Mouse (Mus musculus) liver, postnatal 0 days (tissue): ENCODE results near the gene Lamc2.

Source experiments
- CTCF ChIP-seq: sonication (generic); IDR thresholded peaks from 2 replicates; pipeline ENCODE4 v1.5.1; 2016; ENCODE audit warnings: antibody characterized with exemption, low read depth
- EP300 ChIP-seq: IDR thresholded peaks from 2 replicates; pipeline ENCODE4 v1.6.1; 2016; ENCODE audit warnings: antibody characterized with exemption, low read depth, mild to moderate bottlenecking

DNA sequence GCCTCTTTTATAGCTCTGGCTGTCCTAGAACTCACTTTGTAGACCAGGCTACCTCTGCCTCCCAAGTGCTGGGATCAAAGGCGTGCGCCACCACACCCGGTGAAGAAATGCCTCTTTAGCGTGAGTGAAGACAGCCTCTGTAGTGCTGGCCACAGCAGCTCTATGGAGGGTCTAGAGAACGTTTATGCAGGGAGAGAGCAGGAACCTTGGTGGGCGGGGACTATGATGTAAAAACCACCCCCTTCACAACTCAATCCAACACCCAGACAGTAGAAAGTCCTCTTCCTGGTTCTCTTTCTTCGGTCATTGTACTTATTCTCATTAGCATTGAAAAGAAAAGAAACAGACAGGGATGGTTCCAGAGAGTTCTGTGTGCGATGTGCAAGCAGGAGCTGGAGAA, 40.8 kb upstream of the Lamc2 start:
- TF ChIP-seq EP300 (no peak), CTCF (no peak)
